Mouse (Mus musculus) G1E-ER4 (cell line): Measurements from ENCODE around the gene Arhgef33. TPM values are rescaled to one million over a fixed set of nuclear protein-coding genes. Genes with fewer than 3 reads are reported as not detected.

ENCODE experiments used
- GATA1 ChIP-seq: IDR thresholded peaks from one replicate; pipeline ENCODE4 v1.8.0; 2012; ENCODE audit warnings: low read length, inconsistent platforms
- polyA plus RNA-seq: library from polyadenylated mRNA; stranded (reverse); fragments of >175 nt; gene quantifications from 2 replicates; pipeline ENCODE4 v1.2.3, GENCODE M21; 2012

Gene Arhgef33
- polyA plus RNA-seq, 1 experiment: not detected

- no peak for TF ChIP-seq GATA1
Observed at GRCm38 (mm10) chr17:80398243-80398642, 91.0 kb downstream of the Arhgef33 start.

- no peak for TF ChIP-seq GATA1
Observed at GRCm38 (mm10) chr17:80411182-80411581, 104.0 kb downstream of the Arhgef33 start.

- TF ChIP-seq GATA1: no peak
Observed at GRCm38 (mm10) chr17:80418572-80419210, 111.5 kb downstream of the Arhgef33 start.

- TF ChIP-seq GATA1: no peak
Observed at GRCm38 (mm10) chr17:80420998-80421397, 113.8 kb downstream of the Arhgef33 start.

- TF ChIP-seq GATA1: no peak
Observed at GRCm38 (mm10) chr17:80426171-80426570, 119.0 kb downstream of the Arhgef33 start.

GRCm38 (mm10) chr17:80426901-80427300 is 119.7 kb downstream of the Arhgef33 start:
- no peak for TF ChIP-seq GATA1

- no peak for TF ChIP-seq GATA1
Observed at GRCm38 (mm10) chr17:80427966-80428365, 120.8 kb downstream of the Arhgef33 start.

GRCm38 (mm10) chr17:80431997-80432396 is 124.8 kb downstream of the Arhgef33 start:
- no peak for TF ChIP-seq GATA1

- no peak for TF ChIP-seq GATA1
Observed at GRCm38 (mm10) chr17:80434430-80434829, 127.2 kb downstream of the Arhgef33 start.

GRCm38 (mm10) chr17:80435680-80436079 is 128.5 kb downstream of the Arhgef33 start:
- TF ChIP-seq GATA1: no peak

- TF ChIP-seq GATA1: no peak
Observed at GRCm38 (mm10) chr17:80445433-80445832, 138.2 kb downstream of the Arhgef33 start.

GRCm38 (mm10) chr17:80446470-80446869 is 139.3 kb downstream of the Arhgef33 start:
- no peak for TF ChIP-seq GATA1

Other genes starting within 250 kb of the Arhgef33 start
- gene Hnrnpll, start 245.1 kb upstream of the Arhgef33 start, polyA plus RNA-seq: 64.9 and 90.9 TPM in 2 replicates
- gene Galm, start 179.9 kb upstream of the Arhgef33 start, polyA plus RNA-seq: not detected in 2 replicates
- 28.3 and 144 TPM in 2 replicates for gene Srsf7, start 100.1 kb upstream of the Arhgef33 start, polyA plus RNA-seq
- not detected in 2 replicates for gene Ttc39d, start 99.9 kb upstream of the Arhgef33 start, polyA plus RNA-seq
- 0.53 and 0.84 TPM in 2 replicates for gene Gemin6, start 83.0 kb upstream of the Arhgef33 start, polyA plus RNA-seq
- 0.85 and 1.2 TPM in 2 replicates for gene Morn2, start 17.2 kb upstream of the Arhgef33 start, polyA plus RNA-seq
- 4.0 and 5.0 TPM in 2 replicates for gene Dhx57, start 16.9 kb upstream of the Arhgef33 start, polyA plus RNA-seq
- gene Gm10190, start 66.1 kb downstream of the Arhgef33 start, polyA plus RNA-seq: not detected in 2 replicates
- 3.3 and 3.8 TPM in 2 replicates for gene Sos1, start 173.0 kb downstream of the Arhgef33 start, polyA plus RNA-seq